Mouse (Mus musculus) spleen, postnatal 10 days (tissue): ENCODE data around the gene Bpifa5.

Experiments
- DNase-seq, 2 experiments: peaks; one replicate each; pipeline ENCODE4 v3.0.0; 2021 to 2022; ENCODE audit warnings: low spot score in 2 of 2

Bpifa5 gene

GRCm38 (mm10) chr2:154206908-154207307, 44.5 kb downstream of the Bpifa5 start:
- peak in 1 of 2 experiments; percentile 37 for DNase-seq

- DNase-seq = no peak
Measured at GRCm38 (mm10) chr2:154209112-154209511, 46.7 kb downstream of the Bpifa5 start.

DNA sequence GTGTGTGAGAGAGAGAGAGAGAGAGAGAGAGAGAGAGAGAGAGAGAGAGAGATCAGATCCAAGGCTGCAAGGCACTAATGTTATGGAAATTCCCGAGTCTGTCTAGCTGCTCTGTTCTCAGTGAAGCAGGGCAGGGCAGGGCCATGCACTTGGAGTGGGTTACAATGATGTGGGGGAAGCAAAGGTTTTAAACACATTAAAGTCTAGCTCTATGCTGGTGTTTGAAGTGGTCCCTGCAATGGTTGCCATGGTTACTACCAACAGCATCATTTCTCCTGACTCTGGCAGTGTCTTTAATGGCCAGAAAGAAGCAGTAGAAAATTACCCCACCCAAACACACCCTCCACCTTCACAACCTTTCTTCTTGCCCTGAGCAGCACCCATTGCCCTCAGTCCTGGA, 48.7 kb downstream of the Bpifa5 start:
- no peak for DNase-seq

DNA sequence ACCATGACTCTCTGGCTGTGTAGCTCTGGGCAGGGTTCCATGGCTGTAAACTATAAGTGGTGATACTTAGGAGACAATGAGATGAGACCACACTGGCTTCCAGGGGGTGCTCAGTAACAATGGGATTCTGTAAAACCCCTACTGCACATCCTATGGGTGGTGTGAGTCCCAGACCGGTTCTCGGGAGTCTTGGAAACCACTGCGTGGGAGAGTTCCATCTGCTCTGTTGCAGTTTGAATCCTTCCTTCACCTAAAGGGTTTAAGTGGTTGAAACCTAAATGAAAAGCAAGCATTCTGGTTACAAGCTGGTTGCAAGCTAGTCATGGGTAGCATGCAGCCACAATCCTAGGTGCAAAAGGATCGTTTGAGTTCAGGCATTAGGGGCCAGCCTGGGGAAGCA, 49.5 kb downstream of the Bpifa5 start:
- no peak for DNase-seq

DNA sequence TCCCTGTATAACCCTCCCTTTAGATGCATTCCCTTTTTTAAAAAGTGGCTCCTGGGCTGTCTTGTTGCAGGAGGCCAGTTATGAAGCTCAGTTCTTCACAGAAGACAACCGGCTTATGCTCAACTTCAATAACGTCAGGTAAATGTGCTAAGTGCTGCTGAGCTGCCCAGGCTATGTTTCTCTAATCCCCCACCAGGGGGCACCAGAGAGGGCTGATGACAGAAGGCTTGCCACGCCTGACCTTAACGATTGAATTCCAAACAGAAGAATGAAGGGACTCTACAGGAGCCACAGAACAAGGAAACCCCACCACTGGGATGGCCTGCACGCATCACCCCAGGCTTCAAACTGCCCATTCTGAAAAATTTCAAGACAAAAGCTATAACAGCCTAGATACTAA, 52.8 kb downstream of the Bpifa5 start:
- peak; percentile 41 to 81 for DNase-seq
